ENCODE assay signal across 8 mouse cellular contexts in the genomic region with DNA sequence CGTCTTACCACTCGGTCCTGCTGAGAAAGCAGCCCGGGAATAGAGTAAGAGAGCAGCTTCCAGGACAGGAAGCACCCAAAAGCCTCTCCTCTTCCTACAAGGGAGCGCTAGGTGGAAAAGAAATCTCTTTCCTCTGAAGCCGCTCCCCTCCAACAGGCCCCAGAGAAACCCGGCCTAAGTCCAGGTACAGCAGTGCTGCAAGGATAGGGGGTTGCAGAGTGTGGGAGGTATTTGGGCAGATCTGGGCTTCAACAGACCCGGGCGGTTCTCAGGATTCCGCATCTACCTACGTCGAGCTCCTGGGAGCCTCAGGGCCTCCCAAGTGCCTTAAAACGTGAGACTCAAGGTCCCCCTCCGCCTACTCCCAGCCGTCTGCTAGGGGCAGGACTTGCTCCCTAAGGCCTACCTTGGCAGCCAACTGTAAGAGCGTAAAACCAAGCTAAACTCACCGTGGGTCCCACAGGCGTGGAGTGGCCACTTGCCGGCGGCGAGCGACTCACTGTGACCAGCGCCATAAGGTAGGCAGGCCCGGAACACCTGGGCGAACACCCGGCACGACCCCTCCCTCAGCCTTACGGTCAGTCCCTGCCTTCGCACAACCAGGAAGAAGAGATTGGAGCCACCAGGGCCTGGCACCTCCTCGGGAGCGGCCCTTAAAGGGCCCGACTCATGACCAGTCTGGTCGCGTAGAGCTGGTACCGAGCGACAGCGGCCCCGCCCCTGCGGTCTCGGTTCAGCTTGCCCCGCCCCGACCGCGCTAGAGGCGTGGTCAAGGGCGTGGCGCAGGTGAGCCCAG. TPM values are rescaled to one million over a fixed set of nuclear protein-coding genes. Genes with fewer than 3 reads are reported as not detected.
DNase-seq lines count a peak whose midpoint lies in the region; ATAC-seq and TF ChIP-seq lines count a peak whose summit lies in the region.

TSS of gene Ssh3 (minus strand) at position 615 of the 796 bp plus-strand sequence.

- in situ Hi-C loops in CH12.LX (cut with MboI; ENCODE audit: low pct_ligation_motif_present, low pct_unique_long_range_greater_than_20kb, low sequenced_read_pairs): no loop called here

- peaks cover 0 to 3% of the 10 kb centered on the region in 2 experiments; a peak in 1 of 4 replicates for H3K4me1 ChIP-seq in CH12.LX (ENCODE audit: control insufficient read depth in 1 of 2, insufficient read depth in 2 of 2)
- no peaks in the 10 kb centered on the region for H3K4me1 ChIP-seq in brown adipose tissue, adult 24 weeks (ENCODE audit: control insufficient read depth, insufficient read depth, insufficient read length, low read length)
- H3K4me1 ChIP-seq in forebrain, embryonic 12.5 days: peaks cover 7% of the 10 kb centered on the region
- H3K4me1 ChIP-seq in heart, embryonic 16.5 days (ENCODE audit: control insufficient read depth, insufficient read depth, low read length): peaks cover 14% of the 10 kb centered on the region; the same call in 1 of the 2 replicates
- H3K4me1 ChIP-seq in liver, embryonic 15.5 days (replicated peaks): peaks cover 15% of the 10 kb centered on the region
- H3K4me1 ChIP-seq in neural tube, embryonic 14.5 days (ENCODE audit: control insufficient read depth, insufficient read depth, low read length): peaks cover 3% of the 10 kb centered on the region; the same call in 1 of the 2 replicates

- DNase-seq in CH12.LX (ENCODE audit: extremely low read depth): no peak
- peak; percentile 87 to 95 for DNase-seq in kidney, postnatal 25 days
- DNase-seq in testis, postnatal 14 days (ENCODE audit: low spot score): peak; percentile 65

- H3K4me3 ChIP-seq in CH12.LX (replicated peaks in 1 of 3; ENCODE audit: low read depth in 2 of 3, low read length in 2 of 3, poor library complexity in 1 of 3): no peak within 1 kb of the TSS
- peak within 1 kb of the TSS; percentile 85 for H3K4me3 ChIP-seq in brown adipose tissue, adult 24 weeks (ENCODE audit: insufficient read depth, low read depth, low read length)
- H3K4me3 ChIP-seq in forebrain, embryonic 12.5 days (replicated peaks): peak within 1 kb of the TSS; percentile 36
- H3K4me3 ChIP-seq in heart, embryonic 16.5 days (ENCODE audit: low read length): peak within 1 kb of the TSS; percentile 66
- H3K4me3 ChIP-seq in liver, embryonic 15.5 days (replicated peaks): peak within 1 kb of the TSS; percentile 55
- peak within 1 kb of the TSS; percentile 29 for H3K4me3 ChIP-seq in neural tube, embryonic 14.5 days (ENCODE audit: low read depth, low read length)

- no peak for TF ChIP-seq RAD21 in CH12.LX (IDR thresholded peaks at IDR 0.05; ENCODE audit: low read depth, low read length)

- TF ChIP-seq EP300 in CH12.LX (IDR thresholded peaks at IDR 0.05; ENCODE audit: low read length): no peak

- no peak within 1 kb of the TSS for H3K9ac ChIP-seq in CH12.LX (ENCODE audit: insufficient read depth, low read depth)
- H3K9ac ChIP-seq in forebrain, embryonic 12.5 days: peak within 1 kb of the TSS; percentile 39
- peak within 1 kb of the TSS; percentile 79 for H3K9ac ChIP-seq in heart, embryonic 16.5 days (ENCODE audit: low read length)
- H3K9ac ChIP-seq in liver, embryonic 15.5 days: peak within 1 kb of the TSS; percentile 39
- peak within 1 kb of the TSS; percentile 37; the same call in 1 of the 2 replicates for H3K9ac ChIP-seq in neural tube, embryonic 14.5 days (replicated peaks; ENCODE audit: low read depth, low read length)

- no peaks in the 10 kb centered on the region for H3K9me3 ChIP-seq in CH12.LX (replicated peaks; ENCODE audit: low read length)
- no peaks in the 10 kb centered on the region for H3K9me3 ChIP-seq in forebrain, embryonic 12.5 days
- no peaks in the 10 kb centered on the region for H3K9me3 ChIP-seq in heart, embryonic 16.5 days (replicated peaks; ENCODE audit: control insufficient read depth, low read length)
- H3K9me3 ChIP-seq in liver, embryonic 15.5 days (replicated peaks): no peaks in the 10 kb centered on the region
- H3K9me3 ChIP-seq in neural tube, embryonic 14.5 days (ENCODE audit: control insufficient read depth, low read length): no peaks in the 10 kb centered on the region

- H3K27ac ChIP-seq in CH12.LX (ENCODE audit: insufficient read depth, low read depth): no peak within 1 kb of the TSS
- H3K27ac ChIP-seq in brown adipose tissue, adult 24 weeks (replicated peaks; ENCODE audit: low read depth, low read length): no peak within 1 kb of the TSS
- H3K27ac ChIP-seq in forebrain, embryonic 12.5 days: no peak within 1 kb of the TSS
- H3K27ac ChIP-seq in heart, embryonic 16.5 days (ENCODE audit: low read length): no peak within 1 kb of the TSS
- no peak within 1 kb of the TSS for H3K27ac ChIP-seq in liver, embryonic 15.5 days (replicated peaks)
- H3K27ac ChIP-seq in neural tube, embryonic 14.5 days (ENCODE audit: low read depth, low read length): no peak within 1 kb of the TSS

- H3K79me2 ChIP-seq in CH12.LX (replicated peaks; ENCODE audit: control insufficient read depth, extremely low read depth, insufficient read depth, poor library complexity, severe bottlenecking): no peaks in the 10 kb centered on the region

- TF ChIP-seq POLR2A in CH12.LX (IDR thresholded peaks at IDR 0.05; ENCODE audit: low read depth, low read length): no peak; the same call in 1 of the 2 replicates

- no peaks in the 10 kb centered on the region for H3K27me3 ChIP-seq in CH12.LX (replicated peaks)
- H3K27me3 ChIP-seq in forebrain, embryonic 12.5 days: peaks cover 31% of the 10 kb centered on the region
- no peaks in the 10 kb centered on the region for H3K27me3 ChIP-seq in heart, embryonic 16.5 days (ENCODE audit: control insufficient read depth, insufficient read depth, low read length)
- peaks cover 41% of the 10 kb centered on the region for H3K27me3 ChIP-seq in liver, embryonic 15.5 days
- peaks cover 4% of the 10 kb centered on the region; the same call in 1 of the 2 replicates for H3K27me3 ChIP-seq in neural tube, embryonic 14.5 days (ENCODE audit: control insufficient read depth, insufficient read depth, low read length)

- ATAC-seq in forebrain, embryonic 12.5 days (ENCODE audit: low FRiP score): peak; percentile 63
- peak; percentile 84 for ATAC-seq in heart, embryonic 16.5 days (replicated peaks; ENCODE audit: extremely low read depth, insufficient read depth, low FRiP score)
- ATAC-seq in liver, embryonic 15.5 days (ENCODE audit: insufficient read depth): peak; percentile 67
- 0 out of 2 replicates have a peak, but pooled peaks have one; percentile 41 for ATAC-seq in neural tube, embryonic 14.5 days (ENCODE audit: low read depth)

- peaks cover 77 to 93% of the 10 kb centered on the region in 2 experiments for H3K36me3 ChIP-seq in CH12.LX (replicated peaks in 1 of 2; ENCODE audit: control insufficient read depth in 1 of 2, insufficient read depth in 1 of 2, low read length in 1 of 2)
- H3K36me3 ChIP-seq in forebrain, embryonic 12.5 days (replicated peaks): no peaks in the 10 kb centered on the region
- H3K36me3 ChIP-seq in heart, embryonic 16.5 days (ENCODE audit: control insufficient read depth, insufficient read depth): no peaks in the 10 kb centered on the region
- no peaks in the 10 kb centered on the region for H3K36me3 ChIP-seq in liver, embryonic 15.5 days (replicated peaks)
- H3K36me3 ChIP-seq in neural tube, embryonic 14.5 days (ENCODE audit: control insufficient read depth, insufficient read depth, low read length): peaks cover 15% of the 10 kb centered on the region; the same call in 1 of the 2 replicates

- TF ChIP-seq CTCF in CH12.LX (conservative IDR thresholded peaks at IDR 0.05 in 1 of 2, IDR thresholded peaks at IDR 0.05 in 1 of 2; ENCODE audit: low read depth in 2 of 2, low read length in 2 of 2): no peak

- H3K4me2 ChIP-seq in CH12.LX (ENCODE audit: insufficient read depth, low read depth, poor library complexity, severe bottlenecking): no peak within 1 kb of the TSS
- H3K4me2 ChIP-seq in forebrain, embryonic 12.5 days: peak within 1 kb of the TSS; percentile 55
- H3K4me2 ChIP-seq in heart, embryonic 16.5 days (ENCODE audit: low read depth, low read length): peak within 1 kb of the TSS; percentile 90
- H3K4me2 ChIP-seq in liver, embryonic 15.5 days: peak within 1 kb of the TSS; percentile 73
- H3K4me2 ChIP-seq in neural tube, embryonic 14.5 days (ENCODE audit: low read depth, low read length): peak within 1 kb of the TSS; percentile 47

- dilution Hi-C loops in CH12.LX (cut with MboI; ENCODE audit: extremely low pct_ligation_motif_present, extremely low pct_unique_long_range_greater_than_20kb, low sequenced_read_pairs): no loop called here

- 5% methylated on average over 46 of the region's 46 CpGs for WGBS in forebrain, embryonic 12.5 days
- WGBS in heart, embryonic 16.5 days: 8% methylated on average over 46 of the region's 46 CpGs
- 12% methylated on average over 46 of the region's 46 CpGs for WGBS in liver, embryonic 15.5 days (ENCODE audit: insufficient replicate concordance)
- 5% methylated on average over 46 of the region's 46 CpGs for WGBS in neural tube, embryonic 14.5 days

TF ChIP-seq in CH12.LX, 34 proteins besides CTCF, POLR2A, EP300 and RAD21:
- no peak for TF ChIP-seq RCOR1 (conservative IDR thresholded peaks at IDR 0.05; ENCODE audit: low read depth, low read length)
- TF ChIP-seq ZMIZ1 (IDR thresholded peaks at IDR 0.05; ENCODE audit: low read depth, low read length): no peak
- TF ChIP-seq ZKSCAN1 (IDR thresholded peaks at IDR 0.05; ENCODE audit: borderline replicate concordance, low read depth, low read length): no peak
- no peak for TF ChIP-seq NRF1 (IDR thresholded peaks at IDR 0.05; ENCODE audit: low read depth, low read length)
- no peak for TF ChIP-seq NELFE (IDR thresholded peaks at IDR 0.05; ENCODE audit: low read depth, low read length)
- TF ChIP-seq UBTF (IDR thresholded peaks at IDR 0.05; ENCODE audit: low read depth, low read length): no peak
- no peak for TF ChIP-seq ZNF384 (IDR thresholded peaks at IDR 0.05; ENCODE audit: low read depth, low read length)
- no peak for TF ChIP-seq SMC3 (IDR thresholded peaks at IDR 0.05; ENCODE audit: low read depth, low read length)
- no peak for TF ChIP-seq JUN (IDR thresholded peaks at IDR 0.05; ENCODE audit: insufficient read depth, low read depth, low read length)
- no peak for TF ChIP-seq USF1 (IDR thresholded peaks at IDR 0.05; ENCODE audit: low read depth, low read length)
TF ChIP-seq in CH12.LX: peak in this region for 0.

RNA-seq across cellular contexts. Expression of gene Ssh3, which starts in this region (rescaled TPM):
- 30.0 and 33.4 TPM in 2 replicates for total RNA-seq in CH12.LX (2012; rRNA removed)
- 5.6 and 6.9 TPM in 2 replicates for total RNA-seq in CH12.LX (2014; rRNA removed)
- 12.3 and 13.2 TPM in 2 replicates for polyA plus RNA-seq in CH12.LX (2012; ENCODE audit: insufficient read length, low read depth)
- 3.3 and 4.8 TPM in 2 replicates for polyA plus RNA-seq in brown adipose tissue, adult 24 weeks (2012; ENCODE audit: insufficient read depth, insufficient read length, missing spikeins)
- polyA plus RNA-seq in forebrain, embryonic 12.5 days (2016; fragmentation: Nextera tagmentation; extraction: Ambion mirVana): 5.6 and 6.1 TPM in 2 replicates
- 8.3 and 11.6 TPM in 2 replicates for polyA plus RNA-seq in heart, embryonic 16.5 days (2015; fragmentation: Nextera tagmentation; extraction: Ambion mirVana)
- polyA plus RNA-seq in liver, embryonic 15.5 days (2015; fragmentation: Nextera tagmentation; extraction: Ambion mirVana): 2.0 and 2.3 TPM in 2 replicates
- polyA plus RNA-seq in neural tube, embryonic 14.5 days (2014; fragmentation: Nextera tagmentation; extraction: Ambion mirVana): 12.2 and 14.0 TPM in 2 replicates

Comparison
In these comparisons a context has a peak if more than half of its experiments do, and no peak if none do; other contexts are left out.
1. H3K4me3 ChIP-seq: peak in brown adipose tissue, adult 24 weeks (single experiment), forebrain, embryonic 12.5 days (single experiment), heart, embryonic 16.5 days (single experiment), liver, embryonic 15.5 days (single experiment) and neural tube, embryonic 14.5 days (single experiment); none in CH12.LX (0 of 3).
2. Peak in every context shown above with its lines, with median percentiles within 50 percentile points of each other: ATAC-seq.